Mouse (Mus musculus) gastrocnemius, postnatal 10 days (tissue): ENCODE measurements at regions not wholly inside any gene's neighbourhood (a gene's known extent, or its start where the extent isn't known, plus 50 kb on each side); places are given as distances from the start of the nearest gene placed in this dataset.

Experiments used
- DNase-seq: peaks from one replicate; pipeline ENCODE4 v3.0.0; 2021; ENCODE audit warnings: mixed read lengths
- microRNA-seq, 2 experiments: library from miRNA; unstranded; fragments of <30 nt; microRNA quantifications; one replicate each; pipeline ENCODE4 v1.2.0; 2021

GRCm38 (mm10) chr10:12210181-12210580, 659.0 kb downstream of the Utrn start:
- DNase-seq: no peak

GRCm38 (mm10) chr10:12218879-12219278, 650.3 kb downstream of the Utrn start:
- no peak for DNase-seq

- DNase-seq: no peak
Measured at GRCm38 (mm10) chr10:12234141-12234540, 635.0 kb downstream of the Utrn start.

GRCm38 (mm10) chr10:12248853-12249252, 620.3 kb downstream of the Utrn start:
- no peak for DNase-seq

- DNase-seq: no peak
Measured at GRCm38 (mm10) chr10:12253274-12253673, 615.9 kb downstream of the Utrn start.

GRCm38 (mm10) chr10:12285679-12286078, 583.5 kb downstream of the Utrn start:
- DNase-seq: no peak

GRCm38 (mm10) chr10:12298887-12299286, 570.3 kb downstream of the Utrn start:
- DNase-seq: no peak

- no peak for DNase-seq
Measured at GRCm38 (mm10) chr10:12302396-12302795, 566.8 kb downstream of the Utrn start.

- no peak for DNase-seq
Measured at GRCm38 (mm10) chr10:12320311-12320710, 548.9 kb downstream of the Utrn start.

Small RNA genes lying in the stretch of these regions (microRNA-seq; reads per million reads assigned to microRNA genes)
- gene Gm22194: 0 reads per million in 2 experiments
